Mouse (Mus musculus) hindbrain, postnatal 0 days (tissue): ENCODE measurements around the gene Polr2m. TPM values are rescaled to one million over a fixed set of nuclear protein-coding genes. Genes with fewer than 3 reads are reported as not detected.

Experiments used
- ATAC-seq: fragments of 200-750 bp; cut with Nextera tagmentation; 2 replicates; pipeline ENCODE4 v1.8.0; 2017; ENCODE audit warnings: mild to moderate bottlenecking, moderate TSS enrichment, moderate library complexity
- DNase-seq: peaks from one replicate; pipeline ENCODE4 v3.0.0-alpha.2; 2015; ENCODE audit warnings: low spot score
- H3K27ac ChIP-seq: fragments of 300-500 bp; sonication (generic); 2 replicates; pipeline ENCODE4 v1.5.1; 2014; ENCODE audit warnings: mild to moderate bottlenecking
- H3K27me3 ChIP-seq: fragments of 300-500 bp; sonication (generic); 2 replicates; pipeline ENCODE4 v1.6.1; 2014; ENCODE audit warnings: low read length, mixed read lengths; ENCODE audit not compliant: insufficient read depth
- H3K36me3 ChIP-seq: fragments of 300-500 bp; sonication (generic); 2 replicates; pipeline ENCODE4 v1.6.1; 2014; ENCODE audit warnings: low read length, mixed read lengths; ENCODE audit not compliant: insufficient read depth
- H3K4me1 ChIP-seq: fragments of 300-500 bp; sonication (generic); 2 replicates; pipeline ENCODE4 v1.6.1; 2014; ENCODE audit warnings: antibody characterized with exemption, low read length, mixed read lengths; ENCODE audit not compliant: insufficient read depth
- H3K4me2 ChIP-seq: fragments of 300-500 bp; sonication (generic); 2 replicates; pipeline ENCODE4 v1.6.1; 2014; ENCODE audit warnings: low read depth, mild to moderate bottlenecking, low read length, moderate library complexity, mixed read lengths
- H3K4me3 ChIP-seq: fragments of 300-500 bp; sonication (generic); 2 replicates; pipeline ENCODE4 v1.5.1; 2014; ENCODE audit warnings: low read length
- H3K9ac ChIP-seq: fragments of 300-500 bp; sonication (generic); replicated peaks from 2 replicates; pipeline ENCODE4 v1.6.1; 2014; ENCODE audit warnings: mild to moderate bottlenecking, low read length, moderate library complexity, mixed read lengths
- H3K9me3 ChIP-seq: fragments of 300-500 bp; sonication (generic); 2 replicates; pipeline ENCODE4 v1.6.1; 2016; ENCODE audit warnings: low read length, mixed read lengths
- CTCF ChIP-seq: IDR thresholded peaks from 2 replicates; pipeline ENCODE4 v1.5.1; 2016; ENCODE audit warnings: antibody characterized with exemption, control low read depth, low read depth
- WGBS: fragments of 180-500 bp; shearing (Covaris S2); extraction: QIAGEN DNeasy Blood & Tissue Kit; methylation state at CpG from one replicate; pipeline ENCODE4 v1.1.7; 2014; 5-methylcytosine and 5-hydroxymethylcytosine counted together
- polyA plus RNA-seq: library from polyadenylated mRNA; unstranded; fragments of >200 nt; fragmentation: Nextera tagmentation; extraction: Ambion mirVana; gene quantifications from 2 replicates; pipeline ENCODE4 v1.2.1, GENCODE M21; 2015
- total RNA-seq: library from RNA; depleted of rRNA; stranded (reverse); fragments of >200 nt; gene quantifications from 2 replicates; pipeline ENCODE4 v1.2.3, GENCODE M21; 2014; rRNA removed

Polr2m gene
- total and polyA plus RNA-seq, 2 experiments from 2014 or later, result 187 to 293 TPM

DNA sequence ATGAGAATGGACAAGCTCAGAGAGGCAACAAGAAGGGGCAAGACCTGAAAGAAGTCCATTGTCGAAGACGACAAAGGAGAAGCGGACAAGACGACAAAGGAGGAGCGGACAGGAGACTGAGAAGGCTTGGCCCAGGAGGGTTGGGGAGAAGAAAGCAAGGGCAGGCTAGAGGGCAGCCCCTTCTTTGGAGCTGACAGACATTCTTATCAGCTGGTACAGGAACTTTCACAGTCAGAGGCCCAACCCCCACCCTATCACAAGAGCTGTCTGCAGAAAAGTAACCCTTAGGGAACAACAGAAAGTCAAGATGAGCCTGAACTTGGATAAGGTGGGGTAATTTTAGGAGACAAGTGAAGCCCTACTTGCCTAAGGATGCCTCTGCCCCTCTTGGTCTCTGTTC is 32.4 kb downstream of the Polr2m start:
- no peak for ATAC-seq
- 42% methylated on average over 5 of the region's 5 CpGs for WGBS

DNA sequence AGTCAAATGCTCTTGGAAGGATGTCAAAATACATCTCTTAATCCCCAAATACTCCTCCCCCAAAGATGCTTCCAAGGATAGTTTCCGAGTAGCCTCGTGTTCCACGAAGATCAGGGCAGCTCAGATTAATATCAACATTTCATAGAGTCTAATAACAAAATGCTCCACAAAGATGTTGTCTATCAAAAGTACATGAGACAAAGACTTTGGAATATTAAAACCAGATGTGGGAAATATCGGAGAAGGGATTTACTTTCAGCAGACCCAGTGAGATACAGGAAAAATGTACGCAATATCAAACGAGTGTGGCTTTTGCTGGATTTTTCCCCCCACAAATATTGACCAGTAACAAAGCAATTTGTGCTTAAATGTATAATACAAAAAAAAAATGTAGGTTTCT is 35.1 kb downstream of the Polr2m start:
- no peak for TF ChIP-seq CTCF

More for the DNA sequence above, 32.4 kb downstream of the Polr2m start:
- no peak for DNase-seq
- no peaks in the 10 kb centered on the region for H3K36me3 ChIP-seq
- H3K27me3 ChIP-seq, result no peaks in the 10 kb centered on the region
- H3K4me1 ChIP-seq, result no peaks in the 10 kb centered on the region
- H3K4me3 ChIP-seq, result no peak overlapping the region
- TF ChIP-seq CTCF, result no peak
- H3K27ac ChIP-seq, result no peak overlapping the region
- H3K9ac ChIP-seq, result no peak overlapping the region
- no peak overlapping the region for H3K4me2 ChIP-seq
- no peaks in the 10 kb centered on the region for H3K9me3 ChIP-seq

DNA sequence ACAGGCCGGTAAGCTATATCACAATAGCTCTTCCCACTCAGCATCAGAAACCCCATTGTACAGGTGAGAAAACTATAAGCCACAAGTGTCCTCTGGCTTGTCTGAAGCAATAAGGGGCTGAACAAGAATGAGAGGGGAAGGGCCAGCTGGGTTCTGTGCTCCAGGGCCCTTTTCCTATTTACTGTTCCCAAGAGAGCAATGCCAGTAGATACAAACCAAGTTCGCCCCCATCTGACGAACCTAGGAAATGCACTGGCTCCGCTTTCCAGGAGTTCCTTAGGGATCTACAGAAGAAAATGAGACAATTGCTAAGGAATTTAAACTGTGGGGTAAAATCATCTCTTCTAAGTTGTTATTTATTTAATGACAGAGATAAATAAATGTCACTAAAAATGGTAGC is 38.2 kb downstream of the Polr2m start:
- WGBS, result 35% methylated on average over 4 of the region's 4 CpGs
- Histone ChIP-seq H3K9ac (no peak overlapping the region), H3K4me2 (no peak overlapping the region), H3K27me3 (no peaks in the 10 kb centered on the region), H3K4me1 (no peaks in the 10 kb centered on the region), H3K4me3 (no peak overlapping the region), H3K36me3 (no peaks in the 10 kb centered on the region), H3K27ac (no peak overlapping the region), H3K9me3 (no peaks in the 10 kb centered on the region)
- ATAC-seq, result no peak
- TF ChIP-seq CTCF, result peak; percentile 71
- DNase-seq, result peak; percentile 75

More for the DNA sequence above, 35.1 kb downstream of the Polr2m start:
- ATAC-seq (no peak), DNase-seq (no peak)
- Histone ChIP-seq H3K27me3 (no peaks in the 10 kb centered on the region), H3K9ac (no peak overlapping the region), H3K4me3 (no peak overlapping the region), H3K4me1 (no peaks in the 10 kb centered on the region), H3K27ac (no peak overlapping the region), H3K36me3 (no peaks in the 10 kb centered on the region), H3K4me2 (no peak overlapping the region), H3K9me3 (no peaks in the 10 kb centered on the region)
- WGBS, result 74% methylated on average over 6 of the region's 6 CpGs

DNA sequence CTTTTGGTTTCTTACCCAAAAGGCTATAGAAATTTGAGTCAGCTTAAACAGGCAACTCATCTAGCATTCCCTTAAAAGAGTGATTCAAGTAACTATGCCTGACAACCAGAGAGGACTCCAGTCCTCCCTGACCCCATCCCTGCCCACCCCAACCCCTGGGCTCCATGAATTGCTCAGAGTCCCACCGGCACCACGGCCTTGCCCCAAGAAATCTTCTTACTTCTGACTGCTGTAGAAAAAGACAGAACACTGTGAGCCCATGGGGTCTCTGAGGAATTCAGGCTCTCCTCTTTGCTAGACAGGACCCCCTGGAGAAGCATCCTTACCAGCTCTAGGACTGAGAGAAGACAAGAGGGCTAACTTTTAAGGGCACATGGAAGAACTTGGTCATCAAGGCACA is 40.4 kb downstream of the Polr2m start:
- H3K4me3 ChIP-seq, result no peak overlapping the region
- no peaks in the 10 kb centered on the region for H3K27me3 ChIP-seq
- TF ChIP-seq CTCF, result no peak
- no peaks in the 10 kb centered on the region for H3K4me1 ChIP-seq
- WGBS, result 70% methylated on average over 2 of the region's 2 CpGs
- ATAC-seq, result no peak
- no peak overlapping the region for H3K27ac ChIP-seq
- H3K4me2 ChIP-seq, result no peak overlapping the region
- no peaks in the 10 kb centered on the region for H3K9me3 ChIP-seq
- H3K9ac ChIP-seq, result no peak overlapping the region
- DNase-seq, result no peak
- no peaks in the 10 kb centered on the region for H3K36me3 ChIP-seq

DNA sequence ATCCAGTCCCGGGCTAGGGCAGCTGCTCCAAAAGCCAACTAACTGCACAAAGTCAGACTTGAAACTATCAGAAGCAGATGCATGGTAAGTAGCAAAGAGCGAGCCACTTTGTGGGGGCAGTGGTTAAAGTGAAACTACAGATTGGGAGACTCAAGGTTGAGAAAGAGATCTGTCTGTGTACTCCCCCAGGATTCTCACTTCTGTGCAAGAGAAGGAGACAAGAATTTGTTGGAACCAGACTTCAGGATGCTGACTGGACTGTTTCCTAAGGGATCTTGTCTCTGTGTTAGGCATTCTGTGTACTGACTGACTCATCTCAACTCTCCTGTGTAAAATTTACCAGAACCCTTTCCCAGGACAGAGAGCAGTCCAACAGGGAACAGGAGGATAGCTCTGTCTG is 47.6 kb downstream of the Polr2m start:
- no peaks in the 10 kb centered on the region for H3K27me3 ChIP-seq
- no peak overlapping the region for H3K4me2 ChIP-seq
- ATAC-seq (no peak), DNase-seq (no peak)
- no peak overlapping the region for H3K4me3 ChIP-seq
- no peaks in the 10 kb centered on the region for H3K36me3 ChIP-seq
- TF ChIP-seq CTCF, result no peak
- no peak overlapping the region for H3K9ac ChIP-seq
- WGBS, result 86% methylated on average over 2 of the region's 2 CpGs
- H3K4me1 ChIP-seq, result no peaks in the 10 kb centered on the region
- no peaks in the 10 kb centered on the region for H3K9me3 ChIP-seq
- no peak overlapping the region for H3K27ac ChIP-seq

Other genes with a start within 250 kb of the Polr2m start
- gene Myzap, start 106.4 kb upstream of the Polr2m start, total RNA-seq, result 0.29 and 1.3 TPM in 2 replicates
- 1.6 and 1.9 TPM in 2 replicates for gene Myzap, start 106.4 kb upstream of the Polr2m start, polyA plus RNA-seq